Mouse (Mus musculus): ENCODE data around the gene St6galnac3.

GRCm38 (mm10) chr3:153436076-153437021, 288.6 kb downstream of the St6galnac3 start:
- no peak for TF ChIP-seq POLR2A (IDR thresholded peaks at IDR 0.05; ENCODE audit: low read depth, low read length)
- no peak for TF ChIP-seq CTCF (conservative IDR thresholded peaks at IDR 0.05; ENCODE audit: insufficient read depth, insufficient read length, low read depth, low read length)
